Mouse (Mus musculus): Measurements from ENCODE around the gene Cdhr4. TPM values are rescaled to one million over a fixed set of nuclear protein-coding genes. Genes with fewer than 3 reads are reported as not detected.
"Not testable (repeated sequence)": the region's sequence is repeated elsewhere in the genome, so short reads cannot be mapped to it uniquely, and the experiment has no call there.

The Cdhr4 gene
- polyA plus RNA-seq, 1 experiment from 2014 or later: 1.2 TPM

GRCm38 (mm10) chr9:107996049-107996448, 3.8 kb downstream of the Cdhr4 start, which contains the start of gene Gm20662:
Gene Gm20662, plus strand, starts transcription at chr9:107996349.
- no peaks in the 10 kb centered on the region for H3K4me1 ChIP-seq (ENCODE audit: control insufficient read depth, low read depth, low read length)
- no peak for ATAC-seq (ENCODE audit: low read depth)
- WGBS (ENCODE audit: insufficient replicate concordance): 69% methylated on average over 5 of the region's 5 CpGs
- H3K4me2 ChIP-seq (ENCODE audit: low read depth, low read length): no peak within 1 kb of the TSS
- H3K27ac ChIP-seq (ENCODE audit: low read length): no peak within 1 kb of the TSS
- no peak within 1 kb of the TSS for H3K9ac ChIP-seq (ENCODE audit: low read depth, low read length)
- no peak within 1 kb of the TSS for H3K4me3 ChIP-seq (ENCODE audit: low read depth, low read length)
- no peaks in the 10 kb centered on the region for H3K9me3 ChIP-seq (replicated peaks; ENCODE audit: control insufficient read depth, low read length)
- no peaks in the 10 kb centered on the region for H3K27me3 ChIP-seq (ENCODE audit: control insufficient read depth, insufficient read depth, low read depth, low read length)
- H3K36me3 ChIP-seq (ENCODE audit: control insufficient read depth, insufficient read depth): no peaks in the 10 kb centered on the region

GRCm38 (mm10) chr9:108001922-108002770, 9.8 kb downstream of the Cdhr4 start, which contains the start of gene Ip6k1:
Gene Ip6k1, plus strand, starts transcription at chr9:108002501.
- no peaks in the 10 kb centered on the region for H3K27me3 ChIP-seq (ENCODE audit: control insufficient read depth, insufficient read depth, low read depth, low read length)
- H3K9me3 ChIP-seq (replicated peaks; ENCODE audit: control insufficient read depth, low read length): no peaks in the 10 kb centered on the region
- H3K36me3 ChIP-seq (ENCODE audit: control insufficient read depth, insufficient read depth): no peaks in the 10 kb centered on the region
- H3K9ac ChIP-seq (ENCODE audit: low read depth, low read length): peak within 1 kb of the TSS; percentile 100
- H3K4me1 ChIP-seq (ENCODE audit: control insufficient read depth, low read depth, low read length): peaks cover 29% of the 10 kb centered on the region
- H3K4me2 ChIP-seq (ENCODE audit: low read depth, low read length): peak within 1 kb of the TSS; percentile 89
- peak within 1 kb of the TSS; percentile 97 for H3K27ac ChIP-seq (ENCODE audit: low read length)
- H3K4me3 ChIP-seq (ENCODE audit: low read depth, low read length): peak within 1 kb of the TSS; percentile 96
- WGBS (ENCODE audit: insufficient replicate concordance): under 1% methylated on average over 51 of the region's 51 CpGs
- ATAC-seq (ENCODE audit: low read depth): peak; percentile 99

- Histone ChIP-seq H3K27me3 (ENCODE audit: control insufficient read depth, insufficient read depth, low read depth, low read length) (no peaks in the 10 kb centered on the region), H3K27ac (ENCODE audit: low read length) (peak overlapping the region; percentile 97), H3K9me3 (replicated peaks; ENCODE audit: control insufficient read depth, low read length) (no peaks in the 10 kb centered on the region), H3K4me1 (ENCODE audit: control insufficient read depth, low read depth, low read length) (peaks cover 34% of the 10 kb centered on the region), H3K4me3 (ENCODE audit: low read depth, low read length) (peak overlapping the region; percentile 96), H3K4me2 (ENCODE audit: low read depth, low read length) (peak overlapping the region; percentile 76), H3K36me3 (ENCODE audit: control insufficient read depth, insufficient read depth) (no peaks in the 10 kb centered on the region), H3K9ac (ENCODE audit: low read depth, low read length) (peak overlapping the region; percentile 100)
- WGBS (ENCODE audit: insufficient replicate concordance): under 1% methylated on average over 50 of the region's 50 CpGs
- ATAC-seq (ENCODE audit: low read depth): peak; percentile 6
These were observed 10.7 kb downstream of the Cdhr4 start for GRCm38 (mm10) chr9:108002778-108003530.

DNA sequence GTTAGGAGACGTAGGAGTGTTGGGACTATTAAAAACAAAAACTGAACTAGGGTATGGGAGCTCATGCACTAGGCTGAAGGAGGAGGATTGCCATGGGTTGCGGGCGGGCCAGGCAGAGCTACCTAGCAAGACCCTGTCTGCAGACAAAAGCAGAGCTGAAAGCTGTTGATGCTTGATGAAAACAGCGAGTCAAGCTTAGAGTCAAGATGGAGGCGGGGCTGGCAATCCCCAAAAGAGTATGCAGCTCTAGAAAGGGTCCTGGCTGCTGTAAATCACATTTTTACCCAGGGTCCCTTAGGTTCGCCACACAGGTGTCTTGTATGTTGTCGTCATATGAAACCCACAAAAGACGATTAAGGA, 11.2 kb downstream of the Cdhr4 start:
- no peak for ATAC-seq (ENCODE audit: low read depth)
- Histone ChIP-seq H3K4me3 (ENCODE audit: low read depth, low read length) (peak overlapping the region; percentile 96), H3K9me3 (replicated peaks; ENCODE audit: control insufficient read depth, low read length) (no peaks in the 10 kb centered on the region), H3K4me1 (ENCODE audit: control insufficient read depth, low read depth, low read length) (peaks cover 40% of the 10 kb centered on the region), H3K27ac (ENCODE audit: low read length) (peak overlapping the region; percentile 97), H3K27me3 (ENCODE audit: control insufficient read depth, insufficient read depth, low read depth, low read length) (no peaks in the 10 kb centered on the region), H3K9ac (ENCODE audit: low read depth, low read length) (peak overlapping the region; percentile 100), H3K4me2 (ENCODE audit: low read depth, low read length) (peak overlapping the region; percentile 76), H3K36me3 (ENCODE audit: control insufficient read depth, insufficient read depth) (no peaks in the 10 kb centered on the region)
- WGBS (ENCODE audit: insufficient replicate concordance): 25% methylated on average over 8 of the region's 8 CpGs

DNA sequence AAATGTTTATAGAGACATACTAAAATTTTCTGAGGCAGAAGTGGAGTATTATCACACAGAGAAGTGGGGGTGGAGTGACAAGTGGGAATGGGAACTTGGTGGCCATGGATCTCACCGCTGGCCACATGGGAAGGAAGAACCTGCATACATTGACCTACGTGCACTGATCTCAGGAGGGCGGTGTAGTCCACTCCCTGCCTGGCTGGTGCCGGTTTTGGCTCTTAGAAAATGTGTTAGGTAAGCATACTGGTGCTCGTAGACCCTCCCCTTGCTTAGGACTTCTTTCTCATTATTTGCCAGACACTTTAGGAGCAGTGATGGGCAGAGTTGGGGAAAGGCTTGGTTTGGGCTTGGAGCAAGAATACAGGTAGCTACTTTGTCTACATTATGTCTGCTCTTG, 15.7 kb downstream of the Cdhr4 start:
- ATAC-seq (ENCODE audit: low read depth): no peak
- Histone ChIP-seq H3K9me3 (replicated peaks; ENCODE audit: control insufficient read depth, low read length) (no peaks in the 10 kb centered on the region), H3K27me3 (ENCODE audit: control insufficient read depth, insufficient read depth, low read depth, low read length) (no peaks in the 10 kb centered on the region), H3K4me3 (ENCODE audit: low read depth, low read length) (no peak overlapping the region), H3K36me3 (ENCODE audit: control insufficient read depth, insufficient read depth) (peaks cover 10% of the 10 kb centered on the region), H3K4me1 (ENCODE audit: control insufficient read depth, low read depth, low read length) (peaks cover 37% of the 10 kb centered on the region), H3K4me2 (ENCODE audit: low read depth, low read length) (no peak overlapping the region), H3K9ac (ENCODE audit: low read depth, low read length) (no peak overlapping the region), H3K27ac (ENCODE audit: low read length) (no peak overlapping the region)
- WGBS (ENCODE audit: insufficient replicate concordance): 81% methylated on average over 5 of the region's 5 CpGs

- H3K9me3 ChIP-seq (replicated peaks; ENCODE audit: control insufficient read depth, low read length): no peaks in the 10 kb centered on the region
- no peaks in the 10 kb centered on the region for H3K27me3 ChIP-seq (ENCODE audit: control insufficient read depth, insufficient read depth, low read depth, low read length)
- ATAC-seq (ENCODE audit: low read depth): no peak
- H3K4me2 ChIP-seq (ENCODE audit: low read depth, low read length): no peak overlapping the region
- peaks cover 13% of the 10 kb centered on the region for H3K36me3 ChIP-seq (ENCODE audit: control insufficient read depth, insufficient read depth)
- no peak overlapping the region for H3K27ac ChIP-seq (ENCODE audit: low read length)
- H3K4me1 ChIP-seq (ENCODE audit: control insufficient read depth, low read depth, low read length): peaks cover 19% of the 10 kb centered on the region
- no peak overlapping the region for H3K4me3 ChIP-seq (ENCODE audit: low read depth, low read length)
- H3K9ac ChIP-seq (ENCODE audit: low read depth, low read length): no peak overlapping the region
These were observed 18.1 kb downstream of the Cdhr4 start for GRCm38 (mm10) chr9:108010385-108010784.

DNA sequence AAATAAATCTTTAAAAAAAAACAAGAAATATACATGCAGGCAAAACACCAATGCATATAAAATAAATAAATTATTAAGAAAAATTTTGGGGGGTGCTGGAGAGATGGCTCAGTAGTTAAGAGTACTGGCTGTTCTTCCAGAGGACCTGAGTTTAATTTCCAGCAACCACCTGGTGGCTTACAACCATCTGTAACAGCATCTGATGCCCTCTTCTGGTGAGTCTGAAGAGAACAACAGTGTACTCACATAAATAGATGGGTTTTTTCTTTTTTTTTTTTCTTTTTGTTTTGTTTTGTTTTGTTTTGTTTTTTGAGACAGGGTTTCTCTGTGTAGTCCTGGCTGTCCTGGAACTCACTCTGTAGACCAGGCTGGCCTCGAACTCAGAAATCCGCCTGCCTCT, 21.3 kb downstream of the Cdhr4 start:
- H3K9ac ChIP-seq (ENCODE audit: low read depth, low read length); H3K27me3 ChIP-seq (ENCODE audit: control insufficient read depth, insufficient read depth, low read depth, low read length); H3K4me1 ChIP-seq (ENCODE audit: control insufficient read depth, low read depth, low read length); H3K4me3 ChIP-seq (ENCODE audit: low read depth, low read length); H3K27ac ChIP-seq (ENCODE audit: low read length); ATAC-seq (ENCODE audit: low read depth); H3K9me3 ChIP-seq (replicated peaks; ENCODE audit: control insufficient read depth, low read length); H3K4me2 ChIP-seq (ENCODE audit: low read depth, low read length): not testable (repeated sequence)
- 87% methylated on average over 2 of the region's 2 CpGs for WGBS (ENCODE audit: insufficient replicate concordance)
- H3K36me3 ChIP-seq (ENCODE audit: control insufficient read depth, insufficient read depth): peaks cover 13% of the 10 kb centered on the region

GRCm38 (mm10) chr9:108017127-108017526, 24.8 kb downstream of the Cdhr4 start:
- no peaks in the 10 kb centered on the region for H3K9me3 ChIP-seq (replicated peaks; ENCODE audit: control insufficient read depth, low read length)
- peaks cover 11% of the 10 kb centered on the region for H3K36me3 ChIP-seq (ENCODE audit: control insufficient read depth, insufficient read depth)
- H3K4me1 ChIP-seq (ENCODE audit: control insufficient read depth, low read depth, low read length): peaks cover 5% of the 10 kb centered on the region
- WGBS (ENCODE audit: insufficient replicate concordance): 89% methylated on average over 3 of the region's 3 CpGs
- no peak overlapping the region for H3K4me2 ChIP-seq (ENCODE audit: low read depth, low read length)
- no peak overlapping the region for H3K4me3 ChIP-seq (ENCODE audit: low read depth, low read length)
- no peak for ATAC-seq (ENCODE audit: low read depth)
- H3K27ac ChIP-seq (ENCODE audit: low read length): no peak overlapping the region
- H3K9ac ChIP-seq (ENCODE audit: low read depth, low read length): no peak overlapping the region
- H3K27me3 ChIP-seq (ENCODE audit: control insufficient read depth, insufficient read depth, low read depth, low read length): no peaks in the 10 kb centered on the region

- H3K36me3 ChIP-seq (ENCODE audit: control insufficient read depth, insufficient read depth): peaks cover 17% of the 10 kb centered on the region
- no peaks in the 10 kb centered on the region for H3K9me3 ChIP-seq (replicated peaks; ENCODE audit: control insufficient read depth, low read length)
- H3K4me1 ChIP-seq (ENCODE audit: control insufficient read depth, low read depth, low read length): peaks cover 8% of the 10 kb centered on the region
- 87% methylated on average over 1 of the region's 1 CpGs for WGBS (ENCODE audit: insufficient replicate concordance)
- H3K9ac ChIP-seq (ENCODE audit: low read depth, low read length): no peak overlapping the region
- no peak overlapping the region for H3K4me2 ChIP-seq (ENCODE audit: low read depth, low read length)
- H3K27ac ChIP-seq (ENCODE audit: low read length): peak overlapping the region; percentile 32; the same call in 1 of the 2 replicates
- ATAC-seq (ENCODE audit: low read depth): no peak
- H3K4me3 ChIP-seq (ENCODE audit: low read depth, low read length): no peak overlapping the region
- H3K27me3 ChIP-seq (ENCODE audit: control insufficient read depth, insufficient read depth, low read depth, low read length): no peaks in the 10 kb centered on the region
These were observed 28.4 kb downstream of the Cdhr4 start for GRCm38 (mm10) chr9:108020741-108021140.

All from liver, embryonic 16.5 days (tissue).